Mouse (Mus musculus) fat pad, adult 2 months (tissue): ENCODE results near the gene Rps12-ps3.

Experiments
- DNase-seq: peaks from one replicate; pipeline ENCODE4 v3.0.0-alpha.2; 2011; ENCODE audit warnings: low read depth, low spot score; ENCODE audit errors: extremely low read depth

Rps12-ps3 gene

DNA sequence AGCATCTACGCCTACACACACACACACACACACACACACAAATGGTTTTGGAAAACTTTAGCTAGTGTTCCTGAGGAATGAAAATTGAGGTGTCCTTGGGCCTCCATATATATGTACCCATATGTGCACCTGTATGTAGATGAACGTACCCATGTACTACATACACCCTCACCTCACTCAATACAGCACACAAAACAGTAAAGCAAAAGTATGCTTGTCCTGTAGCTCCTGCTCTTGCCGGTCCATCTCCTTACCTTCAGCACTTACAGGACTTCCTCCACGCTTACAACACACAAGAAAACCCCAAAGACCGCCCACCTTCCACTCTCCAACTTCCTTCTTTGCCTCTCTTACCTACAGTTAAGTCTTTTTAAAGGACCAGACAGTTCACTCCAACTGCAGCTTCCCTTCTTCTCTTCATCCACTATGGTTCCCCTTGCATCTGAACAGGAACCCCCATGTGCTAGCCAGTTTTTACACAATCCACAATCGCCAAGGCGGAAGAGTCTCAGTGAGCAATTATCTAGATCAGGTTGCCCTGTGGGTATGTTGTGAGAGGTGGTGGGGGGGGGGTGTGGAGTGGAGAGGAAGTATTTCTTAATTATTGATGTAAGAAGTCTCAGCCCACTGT is 28.3 kb downstream of the Rps12-ps3 start:
- DNase-seq: no peak

DNA sequence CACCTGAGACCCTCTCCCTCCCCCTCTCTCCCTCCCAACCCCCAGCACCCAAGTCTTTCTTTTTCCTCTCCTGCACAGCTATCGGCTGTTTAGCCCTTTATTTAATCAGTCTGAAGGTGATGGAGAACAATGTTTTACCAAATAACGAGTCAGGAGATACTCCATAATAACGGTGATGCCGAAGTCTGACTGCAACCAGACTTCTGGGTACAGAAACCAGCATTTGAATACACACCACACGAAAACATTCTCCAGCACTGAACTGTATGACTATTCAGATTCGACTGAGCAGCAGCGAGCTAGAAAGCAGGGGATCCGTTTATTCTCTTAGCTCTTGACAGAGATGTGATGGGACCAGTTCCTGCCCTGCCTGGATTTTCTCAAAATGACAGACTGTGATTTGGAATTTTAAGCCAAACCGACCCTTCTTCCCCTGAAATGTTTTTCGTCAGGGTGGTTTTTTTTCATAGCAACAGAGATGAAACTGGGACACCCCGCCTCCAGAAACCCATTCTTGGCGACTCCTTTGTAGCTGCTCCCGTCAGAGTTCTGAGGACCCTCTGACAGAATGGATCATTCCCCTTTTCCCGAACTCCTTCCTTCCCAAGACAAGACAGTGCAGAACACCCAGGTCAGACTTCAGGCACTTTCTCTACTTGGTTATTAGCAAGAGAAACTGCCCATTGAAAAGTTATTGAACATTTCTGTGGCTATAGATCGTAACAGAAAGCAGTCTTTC is 29.2 kb downstream of the Rps12-ps3 start:
- DNase-seq: no peak

DNA sequence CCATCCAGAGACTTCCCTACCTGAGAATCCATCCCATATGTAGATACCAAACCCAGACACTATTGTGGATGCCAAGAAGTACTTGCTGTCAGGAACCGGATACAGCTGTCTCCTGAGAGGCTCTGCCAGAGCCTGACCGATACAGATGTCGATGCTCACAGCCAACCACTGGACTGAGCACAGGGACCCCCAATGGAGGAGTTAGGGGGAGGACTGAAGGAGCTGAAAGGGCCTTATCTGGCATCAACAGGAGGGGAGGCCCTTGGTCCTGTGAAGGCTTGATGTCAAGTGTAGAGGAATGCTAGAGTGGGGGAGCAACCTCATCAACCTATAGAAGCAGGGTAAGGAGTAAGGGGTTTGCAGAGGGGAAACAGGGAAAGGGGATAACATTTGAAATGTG is 30.7 kb downstream of the Rps12-ps3 start:
- no peak for DNase-seq

DNA sequence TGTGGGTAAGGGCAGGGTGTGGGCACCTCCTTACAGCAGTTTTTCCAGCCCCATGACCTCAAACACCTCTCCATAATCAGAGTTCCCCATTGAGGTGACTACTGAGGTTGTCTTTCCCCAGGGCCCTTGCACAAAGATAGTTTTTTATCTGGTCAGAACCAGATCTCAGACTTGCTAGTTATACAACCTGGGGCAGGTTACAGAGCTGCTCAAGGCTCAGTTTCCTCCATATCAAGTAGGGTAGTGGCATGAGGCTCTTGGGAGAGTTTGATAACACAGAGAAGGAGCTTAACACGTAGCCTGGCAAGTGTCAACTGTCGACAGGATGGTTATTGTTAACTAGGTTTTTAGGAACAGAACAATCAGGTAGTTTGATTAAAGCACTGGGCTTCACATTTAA is 32.8 kb downstream of the Rps12-ps3 start:
- DNase-seq: no peak

DNA sequence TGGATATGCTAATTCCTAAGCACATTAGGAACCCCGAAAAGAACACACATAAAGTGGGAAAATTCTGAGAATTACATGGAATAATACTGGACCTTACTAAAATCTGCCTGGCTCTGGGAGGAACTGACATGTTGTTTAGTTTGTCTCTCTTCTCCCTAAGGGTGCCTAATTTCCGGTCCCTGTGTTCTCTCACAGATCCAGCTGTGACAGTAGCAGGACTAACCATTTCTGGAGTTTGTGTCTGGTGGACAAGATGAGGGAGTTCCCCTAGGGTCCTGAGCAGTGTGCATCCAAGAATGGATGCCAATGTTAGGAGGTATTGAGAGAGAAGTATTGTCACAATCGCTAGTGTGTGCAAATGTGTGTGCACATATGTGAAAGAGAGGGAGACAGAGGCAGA is 34.3 kb downstream of the Rps12-ps3 start:
- no peak for DNase-seq

DNA sequence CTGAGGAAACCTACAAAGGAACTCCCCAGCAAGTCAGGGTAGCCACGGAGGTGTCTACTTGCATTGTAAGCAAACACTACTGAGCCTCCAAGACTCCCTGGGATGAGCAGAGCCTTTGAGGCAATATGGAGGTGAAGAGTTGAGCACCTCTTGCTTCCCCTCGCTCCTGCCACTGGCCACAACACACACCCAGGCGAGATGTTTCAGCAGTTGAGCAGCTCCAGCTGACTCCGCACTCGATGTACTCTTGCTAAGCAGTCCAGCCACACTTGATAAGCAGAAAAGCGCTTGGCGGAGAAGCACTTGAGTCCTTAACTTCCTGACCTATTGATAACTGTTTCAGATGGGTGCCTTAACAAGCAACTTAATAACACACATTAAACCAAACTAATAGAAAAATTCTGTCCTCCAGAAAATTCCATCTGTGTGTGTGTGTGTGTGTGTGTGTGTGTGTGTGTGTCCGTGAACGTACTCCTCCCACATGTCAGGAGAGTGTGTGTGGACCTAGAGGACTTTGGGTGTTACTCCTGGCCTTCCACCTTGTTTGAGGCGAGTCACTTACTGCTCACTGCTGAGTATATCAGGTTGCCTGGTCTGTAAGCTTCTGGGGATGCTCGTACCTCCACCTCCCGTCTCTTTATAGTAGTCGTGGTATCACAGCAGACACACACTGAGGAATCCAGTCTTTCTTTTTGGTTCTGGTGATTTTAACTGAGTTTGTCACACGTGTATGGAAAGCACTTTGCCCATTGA is 34.9 kb downstream of the Rps12-ps3 start:
- no peak for DNase-seq

DNA sequence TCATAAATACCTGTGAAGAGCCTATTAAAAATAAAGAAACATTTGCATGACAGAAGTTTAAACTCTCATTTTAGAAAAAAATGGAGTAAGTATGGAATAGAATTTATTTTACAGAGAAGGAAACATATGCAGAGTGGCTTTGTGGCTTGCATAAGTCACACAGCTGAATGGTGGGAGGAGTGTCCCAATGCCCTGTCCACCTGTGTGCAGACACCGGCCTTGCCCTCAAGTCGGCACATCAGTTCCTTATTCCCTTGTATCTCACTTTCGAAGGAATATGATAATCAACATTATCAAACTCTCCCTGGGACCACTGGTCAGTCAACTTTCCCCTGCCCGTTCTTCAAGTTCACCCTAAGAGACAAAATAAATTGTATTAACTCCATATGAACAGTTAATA is 35.8 kb downstream of the Rps12-ps3 start:
- no peak for DNase-seq

DNA sequence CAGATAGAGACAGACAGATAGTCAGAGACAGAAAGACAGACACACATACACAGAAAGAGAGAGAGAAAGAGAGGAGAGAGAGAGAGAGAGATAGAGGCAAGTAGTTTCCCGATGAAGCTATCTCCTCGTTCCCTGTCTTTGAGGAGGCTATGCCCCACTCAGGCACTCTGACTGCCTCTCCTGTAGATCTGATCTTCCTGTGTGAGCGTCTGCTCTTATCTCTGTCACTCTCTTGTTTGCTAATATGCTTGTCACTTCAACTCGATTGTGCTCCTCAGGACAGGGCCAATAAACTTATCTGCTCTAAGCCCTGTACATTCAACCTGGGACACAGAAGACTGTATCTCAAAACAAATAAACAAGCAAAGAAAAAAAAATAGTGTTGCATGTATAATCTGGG is 37.1 kb downstream of the Rps12-ps3 start:
- DNase-seq: no peak

DNA sequence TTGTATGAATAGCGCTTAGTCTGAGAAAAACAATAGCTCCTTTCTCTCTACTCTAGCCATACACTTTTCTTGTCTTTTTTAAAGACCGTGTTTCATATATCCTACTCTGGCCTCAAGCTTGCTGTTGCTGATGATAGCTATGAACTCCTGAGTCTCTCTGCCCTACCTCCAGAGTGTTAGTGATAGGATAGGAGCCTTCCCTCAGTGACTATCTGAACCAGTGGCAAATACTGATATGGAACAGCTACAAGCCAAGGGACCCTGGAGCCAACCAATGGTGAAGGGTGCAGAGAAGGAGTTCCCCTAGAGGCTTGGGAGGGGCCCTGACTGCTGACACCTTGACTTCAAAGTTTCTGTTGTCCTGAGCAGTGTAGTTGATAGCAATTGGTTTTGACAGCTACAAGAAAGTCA is 38.4 kb downstream of the Rps12-ps3 start:
- no peak for DNase-seq

DNA sequence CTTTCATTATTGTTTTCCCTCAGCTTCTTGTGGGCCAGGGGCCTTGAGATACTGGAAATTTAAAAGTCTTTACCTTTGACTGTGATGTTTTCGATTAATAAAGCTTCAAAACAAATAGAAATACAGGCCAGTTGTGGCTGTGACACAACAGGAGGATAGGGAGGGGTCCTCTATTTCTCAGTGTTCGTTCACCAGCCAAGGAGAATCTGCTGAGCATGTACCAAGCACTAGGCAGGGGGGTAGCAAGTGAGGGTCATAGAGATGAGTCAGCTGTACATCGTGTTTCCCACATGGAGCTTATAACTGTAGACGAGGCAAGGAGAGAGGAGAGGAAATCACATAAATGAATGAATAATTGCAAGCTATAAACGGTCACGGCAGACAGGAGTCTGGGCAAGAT is 40.6 kb downstream of the Rps12-ps3 start:
- no peak for DNase-seq

DNA sequence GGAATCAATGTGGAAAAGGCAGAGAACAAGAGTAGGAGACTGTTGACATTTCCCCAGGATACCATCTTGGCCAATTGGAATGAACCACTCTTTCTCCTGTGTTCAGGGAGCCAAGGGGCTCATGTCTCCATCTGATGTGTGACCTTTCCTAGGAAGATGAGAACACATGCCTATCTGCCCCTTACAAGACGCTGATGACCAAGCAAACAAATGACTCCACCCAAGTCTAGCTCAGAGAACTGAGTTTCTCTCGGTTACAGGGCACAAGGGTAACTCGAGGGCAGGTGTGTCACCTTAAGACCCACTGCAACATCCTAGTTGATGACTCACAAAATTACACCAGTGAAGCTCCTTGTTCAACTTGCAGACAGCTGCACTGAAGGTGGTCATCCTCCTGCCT is 41.6 kb downstream of the Rps12-ps3 start:
- no peak for DNase-seq

DNA sequence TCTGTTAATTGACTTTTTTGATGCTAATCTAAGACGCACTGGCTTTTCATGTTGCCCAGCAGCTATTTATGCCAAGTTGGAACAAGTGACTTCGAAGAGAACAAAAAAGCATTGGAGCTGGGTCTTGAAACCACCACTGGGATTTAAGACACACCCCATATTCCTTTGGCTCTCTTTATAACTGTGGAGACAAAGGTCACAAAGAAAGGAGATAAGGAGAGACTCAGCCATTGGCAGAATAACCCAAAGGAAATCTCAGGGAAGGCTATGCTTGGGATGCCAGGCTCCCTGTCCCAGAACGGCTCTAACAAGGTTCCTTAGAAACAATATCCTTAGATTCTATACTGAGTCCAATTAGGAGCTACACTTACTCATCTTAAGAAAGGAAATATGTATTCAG is 44.6 kb downstream of the Rps12-ps3 start:
- no peak for DNase-seq

DNA sequence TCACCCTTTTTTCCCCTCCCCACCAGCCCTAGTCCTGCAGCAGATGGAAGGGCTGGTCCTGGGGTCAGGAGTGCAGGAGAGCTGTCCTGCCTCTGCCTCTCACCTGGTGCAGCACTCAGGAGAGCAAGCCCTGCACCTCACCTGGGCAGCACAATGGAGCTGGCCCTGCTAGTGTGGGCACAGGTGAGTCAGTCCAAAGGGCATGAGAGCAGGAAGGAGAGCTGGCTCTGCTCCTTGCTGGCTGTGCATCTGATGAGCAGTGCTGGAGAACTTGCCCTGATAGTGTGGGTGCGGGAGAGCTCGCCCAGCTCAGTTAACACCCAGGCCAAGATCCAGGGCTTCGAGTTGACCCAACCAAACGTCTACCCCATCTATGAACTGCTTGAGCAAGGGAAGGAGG is 45.8 kb downstream of the Rps12-ps3 start:
- no peak for DNase-seq

DNA sequence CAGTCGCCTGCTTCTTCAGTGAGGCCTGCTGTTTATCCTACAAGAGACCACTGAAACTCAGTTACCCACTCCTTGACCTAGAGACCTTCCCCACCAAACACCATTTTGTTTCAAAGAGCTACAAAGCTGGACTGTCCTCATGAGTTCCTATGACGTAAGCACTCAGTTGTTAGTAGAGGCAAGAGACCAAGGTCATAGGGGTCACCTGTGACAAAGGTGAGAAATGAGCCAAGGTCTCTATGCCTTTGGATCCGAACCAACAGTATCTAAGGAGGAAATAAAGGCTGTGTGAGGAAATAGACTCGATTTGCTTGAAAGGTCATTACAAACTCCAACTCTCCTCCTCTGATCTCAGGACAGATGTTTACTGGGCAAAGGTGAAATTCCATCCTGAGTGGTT is 48.9 kb downstream of the Rps12-ps3 start:
- no peak for DNase-seq
